In genomic region chr11:94526171-94526879, GRCm38 (mm10) we compare ENCODE assay signal across 10 mouse cellular contexts. TPM values are rescaled to one million over a fixed set of nuclear protein-coding genes. Genes with fewer than 3 reads are reported as not detected.
DNase-seq lines count a peak whose midpoint lies in the region; ATAC-seq and TF ChIP-seq lines count a peak whose summit lies in the region.
"Had no signal": no experiment of that assay in that cellular context is flagged by ENCODE, and none has a peak within 500 bp of the region (broad histone marks: within the 10 kb centered on the region; RNA-seq: fewer than 3 reads in every experiment).

No protein-coding gene starts in this region.

- H3K9ac ChIP-seq in kidney, embryonic 16.5 days (replicated peaks; ENCODE audit: low read length) = no peak overlapping the region
- H3K9ac ChIP-seq in embryonic facial prominence, embryonic 14.5 days (ENCODE audit: low read depth, low read length) = no peak overlapping the region

- H3K4me3 ChIP-seq in kidney, embryonic 16.5 days (ENCODE audit: low read length) = no peak overlapping the region
- no peak overlapping the region for H3K4me3 ChIP-seq in kidney, adult 2 months (ENCODE audit: insufficient read depth, low read depth, low read length)
- no peak overlapping the region for H3K4me3 ChIP-seq in embryonic facial prominence, embryonic 14.5 days (ENCODE audit: low read depth, low read length)
- H3K4me3 ChIP-seq: midbrain, embryonic 10.5 days had no signal

- DNase-seq in kidney, adult 2 months = no peak
- DNase-seq in NIH3T3 (ENCODE audit: low read depth) = peak; percentile 28
- DNase-seq in embryonic facial prominence, embryonic 14.5 days (ENCODE audit: low spot score) = peak; percentile 72
- DNase-seq in mesoderm, embryonic 11.5 days (ENCODE audit: low read depth, low spot score) = peak; percentile 70
- DNase-seq in urinary bladder, adult 2 months (ENCODE audit: low spot score) = no peak
- DNase-seq in thymus, postnatal 14 days = no peak
- DNase-seq: kidney, adult 11 months; thymus, postnatal 4 days had no signal

- H3K27me3 ChIP-seq in kidney, embryonic 16.5 days (ENCODE audit: insufficient read depth, low read length) = no peaks in the 10 kb centered on the region
- H3K27me3 ChIP-seq in kidney, adult 2 months (replicated peaks; ENCODE audit: control insufficient read depth, insufficient read depth, low read length) = no peaks in the 10 kb centered on the region
- H3K27me3 ChIP-seq in embryonic facial prominence, embryonic 14.5 days (replicated peaks; ENCODE audit: control insufficient read depth, insufficient read depth, low read length) = no peaks in the 10 kb centered on the region

- H3K9me3 ChIP-seq in kidney, embryonic 16.5 days (ENCODE audit: low read length) = no peaks in the 10 kb centered on the region
- no peaks in the 10 kb centered on the region for H3K9me3 ChIP-seq in embryonic facial prominence, embryonic 14.5 days (ENCODE audit: control insufficient read depth, low read length)
- H3K9me3 ChIP-seq: midbrain, embryonic 10.5 days had no signal

- H3K27ac ChIP-seq in kidney, embryonic 16.5 days (ENCODE audit: low read length) = peak overlapping the region; percentile 39; the same call in 1 of the 2 replicates
- H3K27ac ChIP-seq in kidney, adult 2 months (ENCODE audit: insufficient read depth, low read depth, low read length) = no peak overlapping the region
- H3K27ac ChIP-seq in embryonic facial prominence, embryonic 14.5 days (replicated peaks; ENCODE audit: low read depth, low read length) = peak overlapping the region; percentile 52

- peak; percentile 66 for ATAC-seq in kidney, embryonic 16.5 days (ENCODE audit: low FRiP score, low TSS enrichment)
- ATAC-seq in embryonic facial prominence, embryonic 14.5 days (ENCODE audit: low read depth) = peak; percentile 70

- WGBS in kidney, embryonic 16.5 days = 23% methylated on average over 9 of the region's 9 CpGs
- WGBS in kidney, adult 2 months = 59% methylated on average over 9 of the region's 9 CpGs
- WGBS in embryonic facial prominence, embryonic 14.5 days = 27% methylated on average over 9 of the region's 9 CpGs

- H3K36me3 ChIP-seq in kidney, embryonic 16.5 days (ENCODE audit: insufficient read depth, low read length) = no peaks in the 10 kb centered on the region
- no peaks in the 10 kb centered on the region for H3K36me3 ChIP-seq in kidney, adult 2 months (ENCODE audit: control insufficient read depth, insufficient read depth, low read length)
- no peaks in the 10 kb centered on the region for H3K36me3 ChIP-seq in embryonic facial prominence, embryonic 14.5 days (ENCODE audit: control insufficient read depth, insufficient read depth, low read length)
- H3K36me3 ChIP-seq: midbrain, embryonic 10.5 days had no signal

- no peak for TF ChIP-seq CTCF in kidney, adult 2 months (conservative IDR thresholded peaks at IDR 0.05; ENCODE audit: insufficient read depth, insufficient read length, low read depth, low read length)

- no peak overlapping the region for H3K4me2 ChIP-seq in kidney, embryonic 16.5 days (replicated peaks; ENCODE audit: low read depth, low read length)
- 0 out of 2 replicates have a peak overlapping the region, but pooled peaks have one; percentile 7 for H3K4me2 ChIP-seq in embryonic facial prominence, embryonic 14.5 days (ENCODE audit: low read depth, low read length)

- H3K4me1 ChIP-seq in kidney, embryonic 16.5 days (ENCODE audit: insufficient read depth, low read length) = peaks cover 34% of the 10 kb centered on the region
- H3K4me1 ChIP-seq in kidney, adult 2 months (ENCODE audit: control insufficient read depth, insufficient read depth, low read length) = no peaks in the 10 kb centered on the region; the same call in 1 of the 2 replicates
- H3K4me1 ChIP-seq in embryonic facial prominence, embryonic 14.5 days (ENCODE audit: control insufficient read depth, insufficient read depth, low read length) = no peaks in the 10 kb centered on the region; the same call in 1 of the 2 replicates

- no peak for TF ChIP-seq POLR2A in kidney, adult 2 months (IDR thresholded peaks at IDR 0.05; ENCODE audit: low read depth, low read length)

RNA-seq across cellular contexts. Expression of gene Mycbpap, which starts 4.8 kb away (rescaled TPM):
- 4.3 and 5.1 TPM in 2 replicates for polyA plus RNA-seq in kidney, embryonic 16.5 days (2015; fragmentation: Nextera tagmentation; extraction: Ambion mirVana)
- 5.0 TPM in 2 replicates for polyA plus RNA-seq in kidney, adult 2 months (2012; rRNA removed)
- 1.4 and 4.1 TPM in 2 replicates for polyA plus RNA-seq in embryonic facial prominence, embryonic 14.5 days (2014; fragmentation: Nextera tagmentation; extraction: Ambion mirVana)
- polyA plus RNA-seq in urinary bladder, adult 2 months (2012; rRNA removed) = 1.7 and 2.0 TPM in 2 replicates

RNA-seq across cellular contexts. Expression of gene Rsad1, which starts 22.7 kb away (rescaled TPM):
- 4.3 and 6.1 TPM in 2 replicates for polyA plus RNA-seq in kidney, embryonic 16.5 days (2015; fragmentation: Nextera tagmentation; extraction: Ambion mirVana)
- 8.6 and 10.1 TPM in 2 replicates for polyA plus RNA-seq in kidney, adult 2 months (2012; rRNA removed)
- 2.2 and 2.8 TPM in 2 replicates for polyA plus RNA-seq in embryonic facial prominence, embryonic 14.5 days (2014; fragmentation: Nextera tagmentation; extraction: Ambion mirVana)
- 14.3 and 16.7 TPM in 2 replicates for polyA plus RNA-seq in urinary bladder, adult 2 months (2012; rRNA removed)

RNA-seq across cellular contexts. Expression of gene Epn3, which starts 26.6 kb away (rescaled TPM):
- polyA plus RNA-seq in kidney, embryonic 16.5 days (2015; fragmentation: Nextera tagmentation; extraction: Ambion mirVana) = 23.4 and 28.2 TPM in 2 replicates
- 35.6 and 36.4 TPM in 2 replicates for polyA plus RNA-seq in kidney, adult 2 months (2012; rRNA removed)
- 4.3 and 6.6 TPM in 2 replicates for polyA plus RNA-seq in embryonic facial prominence, embryonic 14.5 days (2014; fragmentation: Nextera tagmentation; extraction: Ambion mirVana)
- polyA plus RNA-seq in urinary bladder, adult 2 months (2012; rRNA removed) = 28.5 and 34.1 TPM in 2 replicates

RNA-seq across cellular contexts. Expression of gene Chad, which starts 38.5 kb away (rescaled TPM):
- 0.58 and 0.64 TPM in 2 replicates for polyA plus RNA-seq in kidney, embryonic 16.5 days (2015; fragmentation: Nextera tagmentation; extraction: Ambion mirVana)
- 0.10 and 0.22 TPM in 2 replicates for polyA plus RNA-seq in kidney, adult 2 months (2012; rRNA removed)
- 9.5 and 10.1 TPM in 2 replicates for polyA plus RNA-seq in embryonic facial prominence, embryonic 14.5 days (2014; fragmentation: Nextera tagmentation; extraction: Ambion mirVana)
- polyA plus RNA-seq in urinary bladder, adult 2 months (2012; rRNA removed) = 0.17 and 0.29 TPM in 2 replicates

RNA-seq across cellular contexts. Expression of gene Spata20, which starts 40.3 kb away (rescaled TPM):
- polyA plus RNA-seq in kidney, embryonic 16.5 days (2015; fragmentation: Nextera tagmentation; extraction: Ambion mirVana) = 0.19 and 0.37 TPM in 2 replicates
- polyA plus RNA-seq in kidney, adult 2 months (2012; rRNA removed) = 1.1 TPM in 2 replicates
- 0.31 and 0.51 TPM in 2 replicates for polyA plus RNA-seq in embryonic facial prominence, embryonic 14.5 days (2014; fragmentation: Nextera tagmentation; extraction: Ambion mirVana)
- polyA plus RNA-seq in urinary bladder, adult 2 months (2012; rRNA removed) = 0.06 TPM in 1 of 2 replicates, not detected in the other
- polyA plus RNA-seq: midbrain, embryonic 10.5 days had no signal

Comparison
In these comparisons a context has a peak if more than half of its experiments do, and no peak if none do; other contexts are left out.
1. DNase-seq: peak in NIH3T3 (single experiment), embryonic facial prominence, embryonic 14.5 days (single experiment) and mesoderm, embryonic 11.5 days (single experiment); none in kidney, adult 2 months (single experiment), urinary bladder, adult 2 months (single experiment) and thymus, postnatal 14 days (single experiment).